Mouse (Mus musculus) liver (tissue): Measurements from ENCODE around the gene Gm9045.
"Not testable (repeated sequence)": the region's sequence is repeated elsewhere in the genome, so short reads cannot be mapped to it uniquely, and the experiment has no call there.

ENCODE experiments used
- DNase-seq: peaks from one replicate; pipeline ENCODE4 v3.0.0-alpha.2; 2020; ENCODE audit warnings: mixed read lengths

Gm9045 gene

GRCm38 (mm10) chr10:118337731-118338130, at the start of gene Gm9045:
Gene Gm9045 (minus strand): TSS chr10:118337831.
- DNase-seq, result not testable (repeated sequence)

GRCm38 (mm10) chr10:118370443-118370842, 32.8 kb upstream of the Gm9045 start:
- peak; percentile 76 for DNase-seq

GRCm38 (mm10) chr10:118369518-118369917, 31.9 kb upstream of the Gm9045 start:
- no peak for DNase-seq

- not testable (repeated sequence) for DNase-seq
These were observed 16.4 kb upstream of the Gm9045 start, which contains the start of gene Gm9049 for GRCm38 (mm10) chr10:118354005-118354404. Gene Gm9049 (minus strand): TSS chr10:118354105.

GRCm38 (mm10) chr10:118348579-118348978, 10.9 kb upstream of the Gm9045 start, which contains the start of gene Gm9048:
Gene Gm9048 (minus strand): TSS chr10:118348679.
- DNase-seq, result not testable (repeated sequence)

GRCm38 (mm10) chr10:118343155-118343554, 5.5 kb upstream of the Gm9045 start, which contains the start of gene Gm9046:
Gene Gm9046 (minus strand): TSS chr10:118343255.
- not testable (repeated sequence) for DNase-seq

- not testable (repeated sequence) for DNase-seq
These were observed 5.3 kb downstream of the Gm9045 start, which contains the start of gene Gm9044 for GRCm38 (mm10) chr10:118332308-118332707. Gene Gm9044 (minus strand): TSS chr10:118332408.

- DNase-seq, result not testable (repeated sequence)
These were observed 10.8 kb downstream of the Gm9045 start, which contains the start of gene Gm9040 for GRCm38 (mm10) chr10:118326869-118327268. Gene Gm9040 (minus strand): TSS chr10:118326969.

- no peak for DNase-seq
These were observed 18.6 kb downstream of the Gm9045 start for GRCm38 (mm10) chr10:118319024-118319423.

GRCm38 (mm10) chr10:118302133-118302532, 35.5 kb downstream of the Gm9045 start:
- DNase-seq, result not testable (repeated sequence)

GRCm38 (mm10) chr10:118294938-118295337, 42.7 kb downstream of the Gm9045 start, which contains the start of gene Iltifb:
Gene Iltifb (minus strand): TSS chr10:118295038.
- no peak for DNase-seq
